Mouse (Mus musculus): ENCODE measurements around the gene Hps6. TPM values are rescaled to one million over a fixed set of nuclear protein-coding genes. Genes with fewer than 3 reads are reported as not detected.

The Hps6 gene
- polyA plus RNA-seq, 1 experiment from 2014 or later: 2.7 TPM

GRCm38 (mm10) chr19:45997365-45997764 is 5.9 kb upstream of the Hps6 start:
- Histone ChIP-seq H3K9me3 (ENCODE audit: control insufficient read depth, low read length) (no peaks in the 10 kb centered on the region), H3K4me2 (ENCODE audit: low read depth, severe bottlenecking) (peak overlapping the region; percentile 62), H3K36me3 (ENCODE audit: control insufficient read depth, insufficient read depth, low read length) (no peaks in the 10 kb centered on the region), H3K4me3 (ENCODE audit: low read depth, low read length) (peak overlapping the region; percentile 74), H3K4me1 (ENCODE audit: control insufficient read depth, insufficient read depth, low read length) (no peaks in the 10 kb centered on the region), H3K27me3 (ENCODE audit: control insufficient read depth, insufficient read depth, low read length) (no peaks in the 10 kb centered on the region), H3K27ac (replicated peaks; ENCODE audit: low read depth, low read length) (no peak overlapping the region), H3K9ac (ENCODE audit: low read length) (no peak overlapping the region; the same call in 1 of the 2 replicates)
- 66% methylated on average over 5 of the region's 5 CpGs for WGBS
- DNase-seq (ENCODE audit: low spot score) (no peak), ATAC-seq (ENCODE audit: insufficient number of reproducible peaks, low FRiP score, low TSS enrichment, low read depth) (no peak)

GRCm38 (mm10) chr19:45997785-45998693 is 5.3 kb upstream of the Hps6 start, which contains the start of gene Armh3:
TSS of gene Armh3 (minus strand) at chr19:45998488.
- peak within 1 kb of the TSS; percentile 79 for H3K9ac ChIP-seq (ENCODE audit: low read length)
- peak; percentile 97 for DNase-seq (ENCODE audit: low spot score)
- H3K9me3 ChIP-seq (ENCODE audit: control insufficient read depth, low read length): no peaks in the 10 kb centered on the region
- peak; percentile 90 for ATAC-seq (ENCODE audit: insufficient number of reproducible peaks, low FRiP score, low TSS enrichment, low read depth)
- 2% methylated on average over 64 of the region's 76 CpGs for WGBS
- peak within 1 kb of the TSS; percentile 74 for H3K4me3 ChIP-seq (ENCODE audit: low read depth, low read length)
- H3K4me1 ChIP-seq (ENCODE audit: control insufficient read depth, insufficient read depth, low read length): no peaks in the 10 kb centered on the region
- H3K4me2 ChIP-seq (ENCODE audit: low read depth, severe bottlenecking): peak within 1 kb of the TSS; percentile 62
- H3K36me3 ChIP-seq (ENCODE audit: control insufficient read depth, insufficient read depth, low read length): no peaks in the 10 kb centered on the region
- H3K27ac ChIP-seq (replicated peaks; ENCODE audit: low read depth, low read length): peak within 1 kb of the TSS; percentile 42
- H3K27me3 ChIP-seq (ENCODE audit: control insufficient read depth, insufficient read depth, low read length): no peaks in the 10 kb centered on the region

GRCm38 (mm10) chr19:45998694-45999217 is 4.6 kb upstream of the Hps6 start:
- Histone ChIP-seq H3K4me3 (ENCODE audit: low read depth, low read length) (peak overlapping the region; percentile 74), H3K9ac (ENCODE audit: low read length) (peak overlapping the region; percentile 79; the same call in 1 of the 2 replicates), H3K27me3 (ENCODE audit: control insufficient read depth, insufficient read depth, low read length) (no peaks in the 10 kb centered on the region), H3K36me3 (ENCODE audit: control insufficient read depth, insufficient read depth, low read length) (no peaks in the 10 kb centered on the region), H3K4me1 (ENCODE audit: control insufficient read depth, insufficient read depth, low read length) (no peaks in the 10 kb centered on the region), H3K9me3 (ENCODE audit: control insufficient read depth, low read length) (no peaks in the 10 kb centered on the region), H3K27ac (replicated peaks; ENCODE audit: low read depth, low read length) (no peak overlapping the region), H3K4me2 (ENCODE audit: low read depth, severe bottlenecking) (peak overlapping the region; percentile 48)
- no peak for DNase-seq (ENCODE audit: low spot score)
- ATAC-seq (ENCODE audit: insufficient number of reproducible peaks, low FRiP score, low TSS enrichment, low read depth): no peak; the same call in 1 of the 2 replicates
- WGBS: 16% methylated on average over 8 of the region's 8 CpGs

- ATAC-seq (ENCODE audit: insufficient number of reproducible peaks, low FRiP score, low TSS enrichment, low read depth) (no peak), DNase-seq (ENCODE audit: low spot score) (no peak)
- no peak overlapping the region for H3K4me2 ChIP-seq (ENCODE audit: low read depth, severe bottlenecking)
- no peaks in the 10 kb centered on the region for H3K36me3 ChIP-seq (ENCODE audit: control insufficient read depth, insufficient read depth, low read length)
- 0 out of 2 replicates have a peak, but pooled peaks cover 3% of the 10 kb centered on the region for H3K4me1 ChIP-seq (ENCODE audit: control insufficient read depth, insufficient read depth, low read length)
- H3K4me3 ChIP-seq (ENCODE audit: low read depth, low read length): no peak overlapping the region
- H3K27ac ChIP-seq (replicated peaks; ENCODE audit: low read depth, low read length): no peak overlapping the region
- no peaks in the 10 kb centered on the region for H3K27me3 ChIP-seq (ENCODE audit: control insufficient read depth, insufficient read depth, low read length)
- no peak overlapping the region for H3K9ac ChIP-seq (ENCODE audit: low read length)
- WGBS: 72% methylated on average over 1 of the region's 1 CpGs
- no peaks in the 10 kb centered on the region for H3K9me3 ChIP-seq (ENCODE audit: control insufficient read depth, low read length)
Measured at GRCm38 (mm10) chr19:45999378-45999777, 3.9 kb upstream of the Hps6 start.

- ATAC-seq (ENCODE audit: insufficient number of reproducible peaks, low FRiP score, low TSS enrichment, low read depth): no peak
- H3K4me2 ChIP-seq (ENCODE audit: low read depth, severe bottlenecking): no peak overlapping the region
Measured at GRCm38 (mm10) chr19:46002279-46002678, 1.0 kb upstream of the Hps6 start.

GRCm38 (mm10) chr19:46004814-46005466 is 1.6 kb downstream of the Hps6 start:
- Histone ChIP-seq H3K9ac (ENCODE audit: low read length) (no peak overlapping the region), H3K36me3 (ENCODE audit: control insufficient read depth, insufficient read depth, low read length) (peaks cover 2% of the 10 kb centered on the region; the same call in 1 of the 2 replicates), H3K27ac (replicated peaks; ENCODE audit: low read depth, low read length) (no peak overlapping the region), H3K4me3 (ENCODE audit: low read depth, low read length) (no peak overlapping the region), H3K27me3 (ENCODE audit: control insufficient read depth, insufficient read depth, low read length) (no peaks in the 10 kb centered on the region), H3K4me2 (ENCODE audit: low read depth, severe bottlenecking) (0 out of 2 replicates have a peak overlapping the region, but pooled peaks have one; percentile 2), H3K9me3 (ENCODE audit: control insufficient read depth, low read length) (no peaks in the 10 kb centered on the region), H3K4me1 (ENCODE audit: control insufficient read depth, insufficient read depth, low read length) (0 out of 2 replicates have a peak, but pooled peaks cover 3% of the 10 kb centered on the region)
- 80% methylated on average over 17 of the region's 17 CpGs for WGBS
- DNase-seq (ENCODE audit: low spot score) (no peak), ATAC-seq (ENCODE audit: insufficient number of reproducible peaks, low FRiP score, low TSS enrichment, low read depth) (no peak)

More at GRCm38 (mm10) chr19:46002279-46002678, 1.0 kb upstream of the Hps6 start:
- DNase-seq (ENCODE audit: low spot score): no peak
- no peak overlapping the region for H3K9ac ChIP-seq (ENCODE audit: low read length)
- no peaks in the 10 kb centered on the region for H3K36me3 ChIP-seq (ENCODE audit: control insufficient read depth, insufficient read depth, low read length)
- no peaks in the 10 kb centered on the region for H3K27me3 ChIP-seq (ENCODE audit: control insufficient read depth, insufficient read depth, low read length)
- WGBS: 82% methylated on average over 9 of the region's 9 CpGs
- no peak overlapping the region for H3K4me3 ChIP-seq (ENCODE audit: low read depth, low read length)
- H3K9me3 ChIP-seq (ENCODE audit: control insufficient read depth, low read length): no peaks in the 10 kb centered on the region
- 0 out of 2 replicates have a peak, but pooled peaks cover 3% of the 10 kb centered on the region for H3K4me1 ChIP-seq (ENCODE audit: control insufficient read depth, insufficient read depth, low read length)
- no peak overlapping the region for H3K27ac ChIP-seq (replicated peaks; ENCODE audit: low read depth, low read length)

GRCm38 (mm10) chr19:46005680-46006079 is 2.4 kb downstream of the Hps6 start:
- H3K27me3 ChIP-seq (ENCODE audit: control insufficient read depth, insufficient read depth, low read length): no peaks in the 10 kb centered on the region
- no peak overlapping the region for H3K9ac ChIP-seq (ENCODE audit: low read length)
- no peak overlapping the region for H3K4me2 ChIP-seq (ENCODE audit: low read depth, severe bottlenecking)
- no peaks in the 10 kb centered on the region for H3K9me3 ChIP-seq (ENCODE audit: control insufficient read depth, low read length)
- no peak overlapping the region for H3K4me3 ChIP-seq (ENCODE audit: low read depth, low read length)
- 0 out of 2 replicates have a peak, but pooled peaks cover 3% of the 10 kb centered on the region for H3K4me1 ChIP-seq (ENCODE audit: control insufficient read depth, insufficient read depth, low read length)
- H3K36me3 ChIP-seq (ENCODE audit: control insufficient read depth, insufficient read depth, low read length): peaks cover 2% of the 10 kb centered on the region; the same call in 1 of the 2 replicates
- no peak overlapping the region for H3K27ac ChIP-seq (replicated peaks; ENCODE audit: low read depth, low read length)
- DNase-seq (ENCODE audit: low spot score): no peak
- WGBS: 90% methylated on average over 7 of the region's 7 CpGs
- no peak for ATAC-seq (ENCODE audit: insufficient number of reproducible peaks, low FRiP score, low TSS enrichment, low read depth)

GRCm38 (mm10) chr19:46014572-46015178 is 11.4 kb downstream of the Hps6 start:
- ATAC-seq (ENCODE audit: insufficient number of reproducible peaks, low FRiP score, low TSS enrichment, low read depth): peak; percentile 79; the same call in 1 of the 2 replicates
- DNase-seq (ENCODE audit: low spot score): peak; percentile 93
- H3K4me1 ChIP-seq (ENCODE audit: control insufficient read depth, insufficient read depth, low read length): no peaks in the 10 kb centered on the region
- no peak overlapping the region for H3K9ac ChIP-seq (ENCODE audit: low read length)
- no peaks in the 10 kb centered on the region for H3K36me3 ChIP-seq (ENCODE audit: control insufficient read depth, insufficient read depth, low read length)
- H3K4me3 ChIP-seq (ENCODE audit: low read depth, low read length): no peak overlapping the region
- no peak overlapping the region for H3K4me2 ChIP-seq (ENCODE audit: low read depth, severe bottlenecking)
- no peak overlapping the region for H3K27ac ChIP-seq (replicated peaks; ENCODE audit: low read depth, low read length)
- H3K9me3 ChIP-seq (ENCODE audit: control insufficient read depth, low read length): no peaks in the 10 kb centered on the region
- H3K27me3 ChIP-seq (ENCODE audit: control insufficient read depth, insufficient read depth, low read length): no peaks in the 10 kb centered on the region
- WGBS: 41% methylated on average over 12 of the region's 12 CpGs
